Mouse (Mus musculus) embryonic fibroblast, embryonic 13.5 days (primary cell): ENCODE data around the gene Slf2.

Source experiments
- CTCF ChIP-seq: IDR thresholded peaks from 2 replicates; pipeline ENCODE4 v1.5.1; 2011; ENCODE audit warnings: mild to moderate bottlenecking, control low read depth, low read length, moderate library complexity, borderline replicate concordance; ENCODE audit not compliant: insufficient read depth
- POLR2A ChIP-seq: IDR thresholded peaks from 2 replicates; pipeline ENCODE4 v1.6.1; 2011; ENCODE audit warnings: low read depth, mild to moderate bottlenecking, control low read depth, low read length, moderate library complexity

DNA sequence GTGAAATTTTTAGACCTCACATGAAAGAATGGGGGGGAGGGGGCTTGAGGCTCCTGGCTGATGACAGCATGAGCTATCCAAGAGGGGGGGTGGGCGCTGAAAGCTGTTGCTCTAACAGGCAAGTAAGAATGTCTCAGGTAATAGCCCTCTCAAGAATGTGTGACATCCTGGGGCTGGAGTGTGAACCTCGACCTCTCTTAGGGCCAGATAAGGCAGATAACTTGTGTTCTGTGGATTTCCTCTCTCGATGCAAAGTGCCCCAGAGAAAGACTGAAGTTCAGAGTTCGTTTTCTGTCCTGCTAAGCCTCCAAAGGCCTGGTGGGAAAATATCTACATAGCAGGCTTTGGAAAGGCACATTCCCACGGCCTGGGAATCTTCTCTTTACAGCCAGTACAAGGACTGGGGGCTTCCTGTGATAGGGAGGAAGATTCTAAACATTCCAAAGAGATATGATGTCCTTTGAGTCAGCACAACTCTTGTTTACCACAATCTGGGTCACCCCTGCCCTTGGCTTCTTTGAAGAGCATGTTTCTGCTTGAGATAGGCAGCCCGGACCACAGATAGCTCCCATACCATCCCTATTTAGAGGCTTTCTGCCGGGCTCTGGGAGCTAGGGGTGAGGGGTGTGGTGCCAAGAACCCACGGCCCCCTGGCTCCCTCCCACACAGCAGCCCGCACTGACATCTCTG, 31.7 kb upstream of the Slf2 start:
- TF ChIP-seq CTCF (no peak), POLR2A (no peak)
